11 mouse cellular contexts compared by ENCODE assay signal in the genomic region with DNA sequence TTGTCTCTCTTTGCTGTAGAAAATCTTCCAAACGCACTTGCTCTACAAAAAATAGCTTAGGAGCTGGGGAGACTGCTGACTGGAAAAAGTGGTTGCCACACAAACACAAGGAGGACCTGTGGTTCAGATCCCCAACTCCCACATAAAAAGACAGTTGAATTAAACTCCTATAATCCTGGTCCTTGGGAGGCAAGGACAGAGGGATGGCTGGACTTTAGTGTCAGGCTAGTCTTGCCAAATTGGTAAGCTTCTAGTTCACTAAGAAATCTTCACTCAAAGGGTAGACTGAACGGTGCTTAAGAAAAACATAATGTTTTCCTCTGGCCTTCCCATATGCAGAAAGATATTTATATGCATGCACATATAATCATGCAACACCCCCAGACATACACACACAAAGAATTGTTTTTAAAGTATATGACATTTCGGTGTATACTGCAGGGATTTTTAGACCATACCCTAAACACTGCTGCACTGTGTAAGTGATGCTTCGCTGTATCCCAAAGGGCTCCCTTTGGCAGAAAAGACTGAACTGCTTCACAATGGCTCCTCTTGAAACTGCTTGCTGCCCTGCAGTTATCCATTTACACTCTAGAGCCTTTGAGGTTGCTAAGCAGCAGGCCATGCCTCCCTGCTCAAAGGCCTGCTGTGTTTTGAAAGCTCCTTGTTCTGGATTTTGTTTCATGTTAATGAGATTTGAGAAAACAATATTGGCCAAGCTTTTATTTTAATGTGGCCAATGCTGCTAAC.
DNase-seq lines count a peak whose midpoint lies in the region; ATAC-seq lines count a peak whose summit lies in the region.
"Had no signal": no experiment of that assay in that cellular context is flagged by ENCODE, and none has a peak within 500 bp of the region (broad histone marks: within the 10 kb centered on the region; RNA-seq: fewer than 3 reads in every experiment).

No protein-coding gene starts in this region.

- peaks cover 6% of the 10 kb centered on the region for H3K4me1 ChIP-seq in forebrain, embryonic 12.5 days
- H3K4me1 ChIP-seq: heart, embryonic 10.5 days had no signal

- no peak overlapping the region for H3K9ac ChIP-seq in forebrain, embryonic 12.5 days

- no peak overlapping the region for H3K4me3 ChIP-seq in forebrain, embryonic 12.5 days (replicated peaks)
- H3K4me3 ChIP-seq: heart, embryonic 10.5 days had no signal

- no peaks in the 10 kb centered on the region for H3K9me3 ChIP-seq in forebrain, embryonic 12.5 days
- H3K9me3 ChIP-seq: heart, embryonic 10.5 days had no signal

- no peak overlapping the region for H3K4me2 ChIP-seq in forebrain, embryonic 12.5 days

- no peaks in the 10 kb centered on the region for H3K27me3 ChIP-seq in forebrain, embryonic 12.5 days

- peak; percentile 65; the same call in 1 of the 2 replicates for ATAC-seq in frontal cortex, adult (ENCODE audit: low TSS enrichment)
- ATAC-seq in forebrain, embryonic 12.5 days (ENCODE audit: low FRiP score), result peak; percentile 81
- no peak for ATAC-seq in erythroblast, adult 5-6 weeks (replicated peaks; ENCODE audit: low FRiP score, poor library complexity, severe bottlenecking)
- ATAC-seq: intestine, postnatal 0 days had no signal

- no peaks in the 10 kb centered on the region for H3K36me3 ChIP-seq in forebrain, embryonic 12.5 days (replicated peaks)
- H3K36me3 ChIP-seq: heart, embryonic 10.5 days had no signal

- DNase-seq in frontal cortex, adult 2 months (ENCODE audit: extremely low spot score in 1 of 2, low spot score in 1 of 2), result no peak
- DNase-seq in MN1 (ENCODE audit: low spot score), result peak; percentile 25
- DNase-seq in mesoderm, embryonic 11.5 days (ENCODE audit: low read depth, low spot score), result peak; percentile 22
- DNase-seq in natural killer cell, adult 2 months (ENCODE audit: low spot score in 2 of 2), result no peak
- DNase-seq in lung, postnatal 14 days, result no peak
- DNase-seq: cerebellum, postnatal 25 days had no signal

- no peak overlapping the region for H3K27ac ChIP-seq in forebrain, embryonic 12.5 days
- H3K27ac ChIP-seq: heart, embryonic 10.5 days had no signal

- WGBS in forebrain, embryonic 12.5 days, result 27% methylated on average over 4 of the region's 4 CpGs

Comparison
In these comparisons a context has a peak if more than half of its experiments do, and no peak if none do; other contexts are left out.
1. DNase-seq: peak in MN1 (single experiment) and mesoderm, embryonic 11.5 days (single experiment); none in frontal cortex, adult 2 months (0 of 2), natural killer cell, adult 2 months (0 of 2) and lung, postnatal 14 days (single experiment).